Mouse (Mus musculus) embryonic facial prominence, embryonic 11.5 days (tissue): Measurements from ENCODE around the gene Donson. TPM values are rescaled to one million over a fixed set of nuclear protein-coding genes. Genes with fewer than 3 reads are reported as not detected.

ENCODE experiments used
- ATAC-seq: fragments of 200-750 bp; cut with Nextera tagmentation; replicated peaks from 2 replicates; pipeline ENCODE4 v1.8.0; 2017; ENCODE audit warnings: low read depth; ENCODE audit not compliant: insufficient number of reproducible peaks, low FRiP score, low TSS enrichment
- DNase-seq: peaks from one replicate; pipeline ENCODE4 v3.0.0-alpha.2; 2015; ENCODE audit warnings: low spot score
- H3K27ac ChIP-seq: fragments of 300-500 bp; sonication (generic); replicated peaks from 2 replicates; pipeline ENCODE4 v1.5.1; 2014; ENCODE audit warnings: mild to moderate bottlenecking, low read depth, low read length, control low read depth
- H3K27me3 ChIP-seq: fragments of 300-500 bp; sonication (generic); 2 replicates; pipeline ENCODE4 v1.6.1; 2014; ENCODE audit warnings: mild to moderate bottlenecking, low read length, moderate library complexity, mixed read lengths; ENCODE audit not compliant: control insufficient read depth, insufficient read depth
- H3K36me3 ChIP-seq: fragments of 300-500 bp; sonication (generic); replicated peaks from 2 replicates; pipeline ENCODE4 v1.6.1; 2014; ENCODE audit warnings: low read depth, mild to moderate bottlenecking, low read length, moderate library complexity, mixed read lengths; ENCODE audit not compliant: control insufficient read depth, insufficient read depth
- H3K4me1 ChIP-seq: fragments of 300-500 bp; sonication (generic); 2 replicates; pipeline ENCODE4 v1.6.1; 2014; ENCODE audit warnings: low read length, mixed read lengths; ENCODE audit not compliant: control insufficient read depth, insufficient read depth
- H3K4me2 ChIP-seq: fragments of 300-500 bp; sonication (generic); 2 replicates; pipeline ENCODE4 v1.6.1; 2014; ENCODE audit warnings: low read depth, mild to moderate bottlenecking, control low read depth, low read length, moderate library complexity
- H3K4me3 ChIP-seq: fragments of 300-500 bp; sonication (generic); 2 replicates; pipeline ENCODE4 v1.5.1; 2014; ENCODE audit warnings: low read depth, low read length, control low read depth
- H3K9ac ChIP-seq: fragments of 300-500 bp; sonication (generic); replicated peaks from 2 replicates; pipeline ENCODE4 v1.6.1; 2014; ENCODE audit warnings: mild to moderate bottlenecking, control low read depth, low read length
- H3K9me3 ChIP-seq: fragments of 300-500 bp; sonication (generic); replicated peaks from 2 replicates; pipeline ENCODE4 v1.6.1; 2016; ENCODE audit warnings: mild to moderate bottlenecking, low read length, inconsistent platforms, mixed read lengths; ENCODE audit not compliant: control insufficient read depth
- WGBS: fragments of 180-500 bp; shearing (Covaris S2); extraction: QIAGEN DNeasy Blood & Tissue Kit; methylation state at CpG from one replicate; pipeline ENCODE4 v1.1.7; 2014; 5-methylcytosine and 5-hydroxymethylcytosine counted together
- polyA plus RNA-seq: library from polyadenylated mRNA; unstranded; fragments of >200 nt; fragmentation: Nextera tagmentation; extraction: Ambion mirVana; gene quantifications from 2 replicates; pipeline ENCODE4 v1.2.1, GENCODE M21; 2014

Gene Donson
- 32.4 and 36.7 TPM in 2 replicates for polyA plus RNA-seq

DNA sequence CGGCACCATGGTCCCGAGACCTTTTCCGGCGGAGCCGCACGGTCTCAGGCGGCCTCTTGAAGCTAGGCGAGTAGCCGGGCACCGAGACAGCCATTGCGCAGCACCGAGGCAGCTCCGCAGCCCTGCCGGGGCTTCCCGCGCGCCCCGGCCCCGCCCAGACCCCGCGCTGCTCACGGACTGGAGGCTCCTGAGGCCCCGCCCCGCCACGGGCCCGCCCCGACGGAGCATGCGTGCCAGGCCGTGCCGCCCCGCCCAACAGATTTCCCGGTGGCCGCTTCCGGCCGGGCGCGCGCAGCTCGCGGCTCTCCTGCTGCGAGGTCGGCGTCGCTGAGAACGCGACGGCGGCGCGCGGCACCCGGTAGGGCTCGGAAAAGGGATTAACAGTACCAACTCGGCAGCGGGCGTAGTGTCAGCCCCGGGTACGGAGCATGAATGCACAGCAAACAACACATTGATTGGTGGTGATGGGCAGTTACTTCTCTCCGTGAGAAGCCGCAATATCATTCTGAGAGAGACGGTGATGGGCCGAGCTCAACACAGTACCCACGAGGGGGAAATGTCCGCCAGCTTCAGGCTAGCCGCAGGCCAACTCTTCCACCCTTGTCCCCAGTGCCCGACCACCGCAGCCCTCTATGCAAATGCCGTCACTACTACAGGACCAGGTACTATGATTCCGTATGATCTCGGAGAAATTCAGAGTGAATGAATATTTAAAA lies at the start of gene Donson:
Gene Donson, minus strand, starts transcription at position 152 of the 716 bp plus-strand sequence.
- Histone ChIP-seq H3K4me1 (no peaks in the 10 kb centered on the region), H3K27ac (peak within 1 kb of the TSS; percentile 52; the same call in 1 of the 2 replicates), H3K9me3 (no peaks in the 10 kb centered on the region), H3K4me2 (peak within 1 kb of the TSS; percentile 86), H3K36me3 (no peaks in the 10 kb centered on the region; the same call in 1 of the 2 replicates), H3K4me3 (peak within 1 kb of the TSS; percentile 86), H3K27me3 (no peaks in the 10 kb centered on the region), H3K9ac (peak within 1 kb of the TSS; percentile 94)
- peak; percentile 96 for ATAC-seq
- DNase-seq: peak; percentile 96
- WGBS: under 1% methylated on average over 60 of the region's 71 CpGs

DNA sequence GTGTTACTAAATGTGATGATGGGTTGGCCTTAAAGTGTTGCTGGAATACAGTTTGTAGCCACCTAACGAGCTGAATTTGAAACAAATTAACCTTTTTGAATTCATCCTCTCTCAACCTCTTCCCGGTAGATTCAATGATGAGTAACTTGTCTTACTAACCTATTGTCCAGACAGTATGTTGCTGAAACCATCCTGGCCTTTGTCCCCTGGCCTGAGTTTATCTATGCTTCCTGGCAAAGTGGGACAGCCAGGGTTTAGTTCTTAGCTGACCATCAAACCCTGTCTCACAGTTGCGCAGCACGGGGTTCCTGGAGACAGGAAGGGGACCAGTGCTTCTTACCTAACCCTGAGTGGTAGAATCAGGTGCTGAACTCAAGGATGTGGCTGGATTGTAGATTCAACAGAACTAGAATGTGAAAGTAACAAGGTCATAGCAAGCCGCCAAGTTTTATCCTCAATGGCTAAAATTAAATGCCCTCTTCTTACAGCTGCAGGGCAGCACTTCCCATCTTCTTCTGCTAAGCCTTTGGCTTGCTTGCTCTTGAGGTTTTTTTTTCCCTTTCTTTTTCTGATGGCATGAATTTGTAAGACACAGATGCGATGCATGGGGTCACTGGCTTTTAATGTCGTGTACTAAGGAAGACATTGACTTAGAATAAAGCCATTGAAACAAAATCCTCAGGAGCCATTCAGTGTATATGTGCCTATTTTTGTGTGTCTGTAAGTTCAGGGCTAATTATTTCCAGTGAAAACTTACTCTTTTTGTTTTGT lies 47.7 kb upstream of the Donson start:
- DNase-seq (no peak), ATAC-seq (no peak)
- H3K36me3 ChIP-seq: no peaks in the 10 kb centered on the region
- no peak overlapping the region for H3K4me2 ChIP-seq
- no peak overlapping the region for H3K9ac ChIP-seq
- no peaks in the 10 kb centered on the region for H3K9me3 ChIP-seq
- no peak overlapping the region for H3K4me3 ChIP-seq
- H3K27ac ChIP-seq: no peak overlapping the region
- H3K4me1 ChIP-seq: 0 out of 2 replicates have a peak, but pooled peaks cover 3% of the 10 kb centered on the region
- 77% methylated on average over 7 of the region's 7 CpGs for whole genome bisulfite sequencing
- H3K27me3 ChIP-seq: no peaks in the 10 kb centered on the region

DNA sequence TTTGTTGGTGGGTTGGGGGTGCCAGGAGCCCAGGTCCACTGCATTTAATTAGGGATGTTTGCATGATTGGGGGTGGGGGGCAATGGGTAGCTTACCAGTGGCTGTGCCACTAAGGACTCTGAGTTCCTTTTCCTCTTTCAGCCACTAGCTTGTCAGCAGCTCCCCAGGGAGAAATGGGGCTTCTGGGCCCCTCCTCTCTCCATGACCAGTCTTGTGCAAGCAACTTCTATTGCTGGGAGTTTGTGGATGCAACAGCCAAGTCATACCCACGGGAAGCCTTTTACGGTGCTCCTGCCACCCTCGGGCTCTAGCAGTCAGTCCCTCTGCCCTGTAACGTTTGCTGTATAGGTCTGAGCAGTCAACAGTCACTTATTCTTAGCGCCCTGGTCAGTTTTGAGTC lies 46.2 kb upstream of the Donson start:
- Histone ChIP-seq H3K4me3 (no peak overlapping the region), H3K27ac (no peak overlapping the region), H3K36me3 (no peaks in the 10 kb centered on the region), H3K4me2 (no peak overlapping the region), H3K4me1 (0 out of 2 replicates have a peak, but pooled peaks cover 3% of the 10 kb centered on the region), H3K27me3 (no peaks in the 10 kb centered on the region), H3K9me3 (no peaks in the 10 kb centered on the region), H3K9ac (no peak overlapping the region)
- ATAC-seq (no peak), DNase-seq (no peak)
- 61% methylated on average over 5 of the region's 5 CpGs for WGBS

DNA sequence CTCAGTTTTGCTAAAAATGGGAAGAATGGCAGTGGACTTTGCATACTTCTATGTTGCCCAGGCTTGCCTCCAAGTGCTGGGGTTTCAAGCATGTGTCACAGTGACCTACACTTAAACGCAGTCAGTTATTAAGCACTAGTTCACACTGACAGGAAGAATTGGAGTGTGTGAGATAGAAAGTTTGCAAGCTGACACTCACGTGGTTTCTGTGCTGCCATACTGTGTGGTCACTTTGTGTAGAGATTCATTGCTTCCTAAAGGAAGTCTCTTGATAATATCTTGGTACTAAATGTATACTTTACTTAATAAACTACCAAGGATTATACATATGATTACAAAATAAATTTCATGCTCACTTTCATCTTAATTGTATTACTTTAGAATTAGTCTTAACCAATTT lies 44.2 kb upstream of the Donson start:
- H3K4me3 ChIP-seq: no peak overlapping the region
- H3K9ac ChIP-seq: no peak overlapping the region
- H3K4me1 ChIP-seq: 0 out of 2 replicates have a peak, but pooled peaks cover 3% of the 10 kb centered on the region
- DNase-seq (no peak), ATAC-seq (no peak)
- no peak overlapping the region for H3K4me2 ChIP-seq
- H3K36me3 ChIP-seq: no peaks in the 10 kb centered on the region
- H3K9me3 ChIP-seq: no peaks in the 10 kb centered on the region
- WGBS: 69% methylated on average over 2 of the region's 2 CpGs
- H3K27me3 ChIP-seq: no peaks in the 10 kb centered on the region
- H3K27ac ChIP-seq: no peak overlapping the region

DNA sequence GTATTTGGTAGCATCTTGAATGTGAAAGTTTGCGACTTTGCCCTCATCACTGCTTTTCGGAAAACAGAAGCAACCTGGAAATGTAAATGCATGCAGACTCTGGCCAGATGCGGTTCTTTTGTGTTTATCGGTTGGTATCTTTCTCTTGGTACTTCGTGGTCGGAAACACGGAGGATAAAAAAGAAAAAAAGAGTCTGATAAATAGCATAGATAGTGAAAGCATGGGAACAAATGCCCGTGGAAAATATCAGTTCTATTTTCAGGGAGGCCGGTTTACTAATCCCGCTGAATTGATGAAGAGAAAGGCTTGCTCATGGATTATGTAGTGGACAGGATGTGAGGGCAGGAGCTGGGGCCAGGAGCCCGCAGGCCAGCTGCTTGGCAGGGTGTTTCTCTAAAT lies 41.9 kb upstream of the Donson start:
- Histone ChIP-seq H3K9ac (peak overlapping the region; percentile 95), H3K36me3 (no peaks in the 10 kb centered on the region), H3K4me2 (peak overlapping the region; percentile 56), H3K9me3 (no peaks in the 10 kb centered on the region), H3K4me3 (peak overlapping the region; percentile 93), H3K27me3 (no peaks in the 10 kb centered on the region), H3K4me1 (0 out of 2 replicates have a peak, but pooled peaks cover 3% of the 10 kb centered on the region), H3K27ac (no peak overlapping the region)
- DNase-seq: peak; percentile 33
- WGBS: under 1% methylated on average over 11 of the region's 11 CpGs
- ATAC-seq: no peak

DNA sequence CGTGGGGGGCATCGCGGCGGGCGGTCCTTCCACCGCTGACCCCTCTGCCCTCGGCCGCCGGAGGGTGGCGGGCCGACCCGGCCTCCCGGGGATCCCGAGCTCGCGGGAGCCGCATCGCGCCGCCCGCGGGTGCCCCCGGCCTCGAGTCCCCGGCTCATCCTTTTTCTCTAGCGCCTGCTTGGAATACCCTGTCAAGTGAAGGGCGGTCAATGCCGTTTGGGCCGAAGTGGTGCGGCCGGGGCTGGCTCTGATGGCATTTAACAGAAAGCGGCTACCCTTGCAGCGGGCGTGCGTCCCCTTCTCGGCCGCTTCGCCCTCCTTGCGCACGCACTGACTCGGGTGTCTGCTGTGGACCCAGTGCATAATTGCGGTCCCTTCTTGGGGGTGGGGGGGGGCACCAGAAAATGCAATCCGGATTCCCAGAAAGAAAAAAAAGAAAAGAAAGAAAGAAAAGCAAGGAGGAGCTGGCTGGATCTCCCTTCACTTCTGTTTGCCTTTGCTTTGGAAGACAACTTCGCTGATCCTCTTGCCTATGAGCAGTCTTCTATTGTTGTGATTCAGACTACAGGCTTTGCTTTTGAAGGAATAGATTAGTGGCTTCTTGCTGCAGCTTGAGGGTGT lies 41.4 kb upstream of the Donson start:
- Histone ChIP-seq H3K27me3 (no peaks in the 10 kb centered on the region), H3K9me3 (no peaks in the 10 kb centered on the region), H3K4me1 (0 out of 2 replicates have a peak, but pooled peaks cover 3% of the 10 kb centered on the region), H3K9ac (peak overlapping the region; percentile 95), H3K27ac (peak overlapping the region; percentile 93), H3K4me3 (peak overlapping the region; percentile 93), H3K36me3 (no peaks in the 10 kb centered on the region), H3K4me2 (peak overlapping the region; percentile 56)
- DNase-seq (peak; percentile 52), ATAC-seq (no peak)
- WGBS: 0% methylated on average over 44 of the region's 44 CpGs

DNA sequence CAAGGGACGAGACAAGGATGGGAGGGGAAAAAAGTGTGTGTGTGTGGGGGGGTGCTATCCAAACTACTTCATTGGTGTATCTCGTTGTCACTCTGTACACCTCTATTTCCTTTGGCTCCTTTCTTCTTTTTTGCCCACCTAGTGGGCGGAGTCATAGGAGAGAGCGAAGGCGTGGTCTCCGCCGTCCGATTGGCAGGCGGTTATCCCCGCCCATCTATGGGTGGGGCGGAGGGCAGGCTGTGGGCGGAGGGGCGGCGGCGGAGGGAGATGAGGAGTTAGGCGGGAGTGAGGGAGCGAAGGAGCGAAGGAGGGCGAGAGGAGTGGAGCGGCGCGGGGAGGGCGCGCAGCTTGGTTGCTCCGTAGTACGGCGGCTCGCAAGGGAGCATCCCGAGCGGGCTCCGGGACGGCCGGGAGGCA lies 40.5 kb upstream of the Donson start, which contains the start of gene Itsn1:
Gene Itsn1, plus strand, starts transcription at position 216 of the 417 bp plus-strand sequence.
- peak within 1 kb of the TSS; percentile 93 for H3K27ac ChIP-seq
- peak within 1 kb of the TSS; percentile 56 for H3K4me2 ChIP-seq
- DNase-seq: peak; percentile 98
- peak within 1 kb of the TSS; percentile 95 for H3K9ac ChIP-seq
- no peaks in the 10 kb centered on the region for H3K4me1 ChIP-seq
- under 1% methylated on average over 30 of the region's 33 CpGs for WGBS
- H3K36me3 ChIP-seq: no peaks in the 10 kb centered on the region
- ATAC-seq: peak; percentile 92
- H3K27me3 ChIP-seq: no peaks in the 10 kb centered on the region
- peak within 1 kb of the TSS; percentile 93 for H3K4me3 ChIP-seq
- no peaks in the 10 kb centered on the region for H3K9me3 ChIP-seq
